Mouse (Mus musculus): Measurements from ENCODE around the gene Nacc2.

- TF ChIP-seq EP300 (IDR thresholded peaks at IDR 0.05; ENCODE audit: low read depth) = no peak
- peak; percentile 88 for TF ChIP-seq CTCF (IDR thresholded peaks at IDR 0.05; ENCODE audit: low read depth)
These were observed 30.9 kb upstream of the Nacc2 start for GRCm38 (mm10) chr2:26153909-26154340.
